Mouse (Mus musculus) E14TG2a.4 (cell line): ENCODE results near the gene Skint5.

Experiments used
- CTCF ChIP-seq: conservative IDR thresholded peaks from 2 replicates; pipeline ENCODE4 v1.5.1; 2014; ENCODE audit warnings: low read length
- NANOG ChIP-seq: IDR thresholded peaks from 2 replicates; pipeline ENCODE4 v1.6.1; 2014; ENCODE audit warnings: borderline replicate concordance, low read length, mixed read lengths
- POU5F1 ChIP-seq: IDR thresholded peaks from 2 replicates; pipeline ENCODE4 v1.6.1; 2014; ENCODE audit warnings: low read length, borderline replicate concordance

DNA sequence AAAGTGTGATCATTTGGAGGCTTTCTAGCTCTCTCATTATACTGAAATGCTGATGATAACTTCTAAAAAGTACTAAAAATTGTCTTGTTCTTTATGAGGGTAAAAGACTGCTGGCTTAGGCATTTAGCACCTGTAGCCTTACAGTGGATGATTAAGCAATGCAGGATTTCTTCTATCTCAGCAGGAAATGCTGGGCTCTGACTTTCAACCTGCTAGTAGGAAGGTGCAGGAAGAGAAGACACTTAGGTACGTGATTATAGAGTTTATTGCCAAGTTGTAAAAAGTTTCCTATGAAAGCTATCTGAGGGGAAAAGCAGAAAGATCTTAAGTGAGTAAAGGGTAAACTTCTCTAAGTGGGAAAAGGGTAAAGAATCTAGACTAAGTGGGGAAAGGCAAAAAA, 235.6 kb downstream of the Skint5 start:
- TF ChIP-seq NANOG (no peak), CTCF (no peak), POU5F1 (no peak)
